28 mouse cellular contexts compared by ENCODE assay signal in the genomic region with DNA sequence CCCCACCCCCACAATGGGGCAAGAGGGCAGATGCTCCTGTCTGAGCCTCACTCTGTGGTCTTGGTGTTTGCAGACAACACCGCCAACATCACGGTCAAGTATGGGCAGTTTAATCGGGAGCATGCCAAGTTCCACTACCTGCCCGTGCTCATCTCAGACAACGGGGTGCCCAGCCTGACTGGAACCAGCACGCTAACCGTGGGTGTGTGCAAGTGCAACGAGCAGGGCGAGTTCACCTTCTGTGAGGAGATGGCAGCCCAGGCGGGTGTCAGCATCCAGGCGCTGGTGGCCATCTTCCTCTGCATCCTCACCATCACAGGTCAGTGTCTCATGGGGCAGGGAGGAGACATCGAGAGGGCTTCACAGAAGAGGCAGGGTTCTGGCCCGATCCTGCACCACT. TPM values are rescaled to one million over a fixed set of nuclear protein-coding genes. Genes with fewer than 3 reads are reported as not detected.
"Had no signal": no experiment of that assay in that cellular context is flagged by ENCODE, and none has a peak within 500 bp of the region (broad histone marks: within the 10 kb centered on the region; RNA-seq: fewer than 3 reads in every experiment).

No protein-coding gene starts in this region.

- DNase-seq: gastrocnemius, adult 2 months; gastrocnemius, postnatal 10 days; gastrocnemius, postnatal 25 days; heart, adult 2 months; heart, postnatal 14 days; heart, postnatal 4 days; kidney, adult 11 months; kidney, adult 2 months; kidney, adult 9 months; kidney, postnatal 14 days; kidney, postnatal 36 days; layer of hippocampus, adult 9-11 months; layer of hippocampus, postnatal 36 days; left cerebral cortex, postnatal 4 days had no signal

- H3K36me3 ChIP-seq: heart, embryonic 15.5 days; hindbrain, embryonic 10.5 days; hindbrain, embryonic 12.5 days; kidney, embryonic 15.5 days; limb, embryonic 13.5 days; limb, embryonic 15.5 days; liver, embryonic 12.5 days had no signal

- H3K4me2 ChIP-seq: heart, embryonic 13.5 days; heart, embryonic 15.5 days; hindbrain, embryonic 12.5 days; hindbrain, embryonic 14.5 days; kidney, embryonic 15.5 days; limb, embryonic 13.5 days; limb, embryonic 15.5 days; liver, embryonic 12.5 days had no signal

- ATAC-seq: hindbrain, postnatal 0 days; intestine, embryonic 16.5 days; liver, embryonic 12.5 days had no signal

- H3K4me3 ChIP-seq: gastrocnemius, adult 2 months; heart, adult 2 months; heart, embryonic 13.5 days; heart, embryonic 15.5 days; hindbrain, embryonic 10.5 days; hindbrain, embryonic 12.5 days; kidney, embryonic 15.5 days; limb, embryonic 13.5 days; limb, embryonic 15.5 days; liver, embryonic 12.5 days had no signal

- H3K9ac ChIP-seq: heart, embryonic 13.5 days; heart, embryonic 15.5 days; hindbrain, embryonic 12.5 days; hindbrain, embryonic 14.5 days; kidney, embryonic 15.5 days; limb, embryonic 13.5 days; limb, embryonic 15.5 days; liver, embryonic 12.5 days had no signal

- H3K27me3 ChIP-seq: heart, embryonic 13.5 days; heart, embryonic 15.5 days; hindbrain, embryonic 12.5 days; kidney, embryonic 15.5 days; limb, embryonic 13.5 days; limb, embryonic 15.5 days; liver, embryonic 12.5 days had no signal

- H3K27ac ChIP-seq: gastrocnemius, adult 2 months; heart, adult 2 months; heart, embryonic 13.5 days; heart, embryonic 15.5 days; hindbrain, embryonic 10.5 days; hindbrain, embryonic 12.5 days; hindbrain, embryonic 14.5 days; hindbrain, postnatal 0 days; kidney, embryonic 15.5 days; kidney, postnatal 0 days; limb, embryonic 13.5 days; limb, embryonic 15.5 days; liver, embryonic 12.5 days had no signal

- H3K9me3 ChIP-seq: heart, embryonic 13.5 days; heart, embryonic 15.5 days; hindbrain, embryonic 10.5 days; hindbrain, embryonic 12.5 days; kidney, embryonic 15.5 days; limb, embryonic 13.5 days; limb, embryonic 15.5 days; liver, embryonic 12.5 days had no signal

- H3K4me1 ChIP-seq: heart, embryonic 13.5 days; heart, embryonic 15.5 days; hindbrain, embryonic 12.5 days; kidney, embryonic 15.5 days; limb, embryonic 13.5 days; limb, embryonic 15.5 days; liver, embryonic 12.5 days had no signal

RNA-seq across cellular contexts. Expression of gene Bean1, which starts 29.6 kb away (rescaled TPM):
- total RNA-seq: granulocyte monocyte progenitor cell, adult 5-6 weeks; liver, adult 2 months had no signal
- polyA plus RNA-seq: liver, adult 2 months had no signal

RNA-seq across cellular contexts. Expression of gene Cdh5, which starts 39.2 kb away (rescaled TPM):
- total RNA-seq: granulocyte monocyte progenitor cell, adult 5-6 weeks had no signal
